Mouse (Mus musculus): ENCODE results near the gene Lima1. TPM values are rescaled to one million over a fixed set of nuclear protein-coding genes. Genes with fewer than 3 reads are reported as not detected.
"Not testable (repeated sequence)": the region's sequence is repeated elsewhere in the genome, so short reads cannot be mapped to it uniquely, and the experiment has no call there.

The Lima1 gene
- polyA plus RNA-seq, 1 experiment from 2014 or later, result 20.6 TPM

- no peak overlapping the region for H3K27ac ChIP-seq
- H3K36me3 ChIP-seq, result no peaks in the 10 kb centered on the region
- H3K4me3 ChIP-seq, result no peak overlapping the region
- no peak overlapping the region for H3K4me2 ChIP-seq
- H3K4me1 ChIP-seq (replicated peaks), result peaks cover 10% of the 10 kb centered on the region
- H3K9me3 ChIP-seq, result no peaks in the 10 kb centered on the region
- no peaks in the 10 kb centered on the region for H3K27me3 ChIP-seq
- no peak for ATAC-seq (ENCODE audit: low FRiP score)
- no peak overlapping the region for H3K9ac ChIP-seq
- 83% methylated on average over 3 of the region's 3 CpGs for WGBS
Observed at GRCm38 (mm10) chr15:99891355-99891754, 16.1 kb upstream of the Lima1 start.

GRCm38 (mm10) chr15:99890412-99891236 is 15.4 kb upstream of the Lima1 start:
- no peaks in the 10 kb centered on the region for H3K36me3 ChIP-seq
- no peak for ATAC-seq (ENCODE audit: low FRiP score)
- H3K9ac ChIP-seq, result no peak overlapping the region
- no peak overlapping the region for H3K4me3 ChIP-seq
- no peak overlapping the region for H3K4me2 ChIP-seq
- H3K9me3 ChIP-seq, result no peaks in the 10 kb centered on the region
- 59% methylated on average over 19 of the region's 19 CpGs for WGBS
- H3K4me1 ChIP-seq (replicated peaks), result peaks cover 10% of the 10 kb centered on the region
- no peaks in the 10 kb centered on the region for H3K27me3 ChIP-seq
- no peak overlapping the region for H3K27ac ChIP-seq

GRCm38 (mm10) chr15:99889275-99889874 is 14.1 kb upstream of the Lima1 start:
- 47% methylated on average over 8 of the region's 8 CpGs for WGBS
- Histone ChIP-seq H3K9me3 (no peaks in the 10 kb centered on the region), H3K4me2 (no peak overlapping the region), H3K36me3 (no peaks in the 10 kb centered on the region), H3K9ac (0 out of 2 replicates have a peak overlapping the region, but pooled peaks have one; percentile 19), H3K4me1 (replicated peaks) (peaks cover 10% of the 10 kb centered on the region), H3K27ac (no peak overlapping the region), H3K4me3 (no peak overlapping the region), H3K27me3 (no peaks in the 10 kb centered on the region)
- no peak for ATAC-seq (ENCODE audit: low FRiP score)

- peaks cover 10% of the 10 kb centered on the region for H3K4me1 ChIP-seq (replicated peaks)
- H3K4me3 ChIP-seq; H3K36me3 ChIP-seq; H3K9me3 ChIP-seq; ATAC-seq (ENCODE audit: low FRiP score); H3K27ac ChIP-seq; H3K4me2 ChIP-seq; H3K27me3 ChIP-seq; H3K9ac ChIP-seq: not testable (repeated sequence)
- 94% methylated on average over 2 of the region's 2 CpGs for WGBS
Observed at GRCm38 (mm10) chr15:99887130-99887529, 11.9 kb upstream of the Lima1 start.

- H3K4me1 ChIP-seq (replicated peaks), result no peaks in the 10 kb centered on the region
- no peaks in the 10 kb centered on the region for H3K9me3 ChIP-seq
- no peak overlapping the region for H3K4me3 ChIP-seq
- 89% methylated on average over 12 of the region's 12 CpGs for WGBS
- H3K9ac ChIP-seq, result no peak overlapping the region
- no peak overlapping the region for H3K4me2 ChIP-seq
- ATAC-seq (ENCODE audit: low FRiP score), result no peak
- H3K36me3 ChIP-seq, result no peaks in the 10 kb centered on the region
- no peak overlapping the region for H3K27ac ChIP-seq
- no peaks in the 10 kb centered on the region for H3K27me3 ChIP-seq
Observed at GRCm38 (mm10) chr15:99884038-99884437, 8.8 kb upstream of the Lima1 start.

GRCm38 (mm10) chr15:99878541-99878940 is 3.3 kb upstream of the Lima1 start:
- Histone ChIP-seq H3K27ac (no peak overlapping the region), H3K9me3 (no peaks in the 10 kb centered on the region), H3K4me1 (replicated peaks) (peaks cover 20% of the 10 kb centered on the region), H3K27me3 (no peaks in the 10 kb centered on the region), H3K36me3 (no peaks in the 10 kb centered on the region), H3K4me3 (no peak overlapping the region), H3K4me2 (no peak overlapping the region), H3K9ac (no peak overlapping the region)
- ATAC-seq (ENCODE audit: low FRiP score), result no peak
- WGBS, result 91% methylated on average over 5 of the region's 5 CpGs

- peak; percentile 71 for ATAC-seq (ENCODE audit: low FRiP score)
- 7% methylated on average over 30 of the region's 30 CpGs for WGBS
- no peaks in the 10 kb centered on the region for H3K36me3 ChIP-seq
- H3K9ac ChIP-seq, result peak overlapping the region; percentile 84
- H3K4me3 ChIP-seq, result peak overlapping the region; percentile 76
- peak overlapping the region; percentile 87 for H3K4me2 ChIP-seq
- no peaks in the 10 kb centered on the region for H3K9me3 ChIP-seq
- peaks cover 20% of the 10 kb centered on the region for H3K4me1 ChIP-seq (replicated peaks)
- no peaks in the 10 kb centered on the region for H3K27me3 ChIP-seq
- peak overlapping the region; percentile 52; the same call in 1 of the 2 replicates for H3K27ac ChIP-seq
Observed at GRCm38 (mm10) chr15:99874612-99875333, 483 bp downstream of the Lima1 start.

GRCm38 (mm10) chr15:99872543-99872942 is 2.7 kb downstream of the Lima1 start:
- H3K36me3 ChIP-seq, result no peaks in the 10 kb centered on the region
- H3K27me3 ChIP-seq, result no peaks in the 10 kb centered on the region
- 76% methylated on average over 3 of the region's 3 CpGs for WGBS
- no peaks in the 10 kb centered on the region for H3K9me3 ChIP-seq
- H3K9ac ChIP-seq, result no peak overlapping the region
- H3K4me3 ChIP-seq, result no peak overlapping the region
- no peak overlapping the region for H3K27ac ChIP-seq
- no peak for ATAC-seq (ENCODE audit: low FRiP score)
- no peak overlapping the region for H3K4me2 ChIP-seq
- peaks cover 20% of the 10 kb centered on the region for H3K4me1 ChIP-seq (replicated peaks)

GRCm38 (mm10) chr15:99867654-99868053 is 7.6 kb downstream of the Lima1 start:
- Histone ChIP-seq H3K4me2 (no peak overlapping the region), H3K27me3 (no peaks in the 10 kb centered on the region), H3K27ac (no peak overlapping the region), H3K9me3 (no peaks in the 10 kb centered on the region), H3K9ac (no peak overlapping the region), H3K4me3 (no peak overlapping the region), H3K4me1 (replicated peaks) (peaks cover 1% of the 10 kb centered on the region; the same call in 1 of the 2 replicates), H3K36me3 (0 out of 2 replicates have a peak, but pooled peaks cover 3% of the 10 kb centered on the region)
- WGBS, result 66% methylated on average over 4 of the region's 4 CpGs
- ATAC-seq (ENCODE audit: low FRiP score), result no peak

- Histone ChIP-seq H3K36me3 (0 out of 2 replicates have a peak, but pooled peaks cover 3% of the 10 kb centered on the region), H3K4me2 (no peak overlapping the region), H3K4me3 (no peak overlapping the region), H3K4me1 (replicated peaks) (peaks cover 4% of the 10 kb centered on the region; the same call in 1 of the 2 replicates), H3K9ac (no peak overlapping the region), H3K9me3 (no peaks in the 10 kb centered on the region), H3K27me3 (no peaks in the 10 kb centered on the region), H3K27ac (no peak overlapping the region)
- ATAC-seq (ENCODE audit: low FRiP score), result no peak
- 76% methylated on average over 15 of the region's 15 CpGs for WGBS
Observed at GRCm38 (mm10) chr15:99866450-99867221, 8.6 kb downstream of the Lima1 start.

GRCm38 (mm10) chr15:99865942-99866341 is 9.3 kb downstream of the Lima1 start:
- 0 out of 2 replicates have a peak, but pooled peaks cover 3% of the 10 kb centered on the region for H3K36me3 ChIP-seq
- no peak overlapping the region for H3K9ac ChIP-seq
- H3K27ac ChIP-seq, result no peak overlapping the region
- no peak for ATAC-seq (ENCODE audit: low FRiP score)
- no peak overlapping the region for H3K4me3 ChIP-seq
- WGBS, result 49% methylated on average over 5 of the region's 5 CpGs
- no peaks in the 10 kb centered on the region for H3K9me3 ChIP-seq
- no peak overlapping the region for H3K4me2 ChIP-seq
- H3K27me3 ChIP-seq, result no peaks in the 10 kb centered on the region
- peaks cover 4% of the 10 kb centered on the region; the same call in 1 of the 2 replicates for H3K4me1 ChIP-seq (replicated peaks)
